ENCODE assay signal across 8 mouse cellular contexts in the genomic region with DNA sequence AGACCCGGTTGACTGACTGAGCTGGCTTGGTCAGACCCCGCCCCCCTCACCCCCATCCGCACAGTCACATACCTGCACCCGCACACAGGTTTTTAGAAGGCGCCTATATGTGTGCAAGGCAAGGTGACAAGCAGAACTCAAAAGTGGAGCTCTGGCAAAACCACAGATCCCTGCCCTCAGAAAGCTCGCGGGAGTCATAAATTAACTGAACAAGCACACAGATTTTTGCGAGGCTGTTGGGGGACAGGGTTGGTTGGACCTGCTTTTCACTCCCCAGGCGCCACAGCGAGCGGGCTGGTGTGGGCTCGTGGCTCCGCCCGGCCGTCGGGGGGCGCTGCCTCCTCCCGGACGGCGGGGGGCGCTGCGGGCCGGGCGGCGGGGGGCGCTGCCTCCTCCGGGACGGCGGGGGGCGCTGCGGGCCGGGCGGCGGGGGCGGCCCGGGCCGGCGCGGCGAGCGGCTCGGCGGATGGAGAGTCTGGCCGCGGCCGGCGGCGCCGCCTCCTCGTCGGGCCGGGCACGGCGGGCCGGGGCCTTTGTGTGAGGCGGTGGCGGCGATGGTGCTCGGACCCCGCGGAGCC. TPM values are rescaled to one million over a fixed set of nuclear protein-coding genes. Genes with fewer than 3 reads are reported as not detected.
A peak's percentile ranks its signal among the peaks of the same experiment; 100 is the strongest.
DNase-seq lines count a peak whose midpoint lies in the region; ATAC-seq and TF ChIP-seq lines count a peak whose summit lies in the region.

TSS of gene Zbtb39 (plus strand) at position 456 of the 578 bp plus-strand sequence.

- peak within 1 kb of the TSS; percentile 97 for H3K27ac ChIP-seq in embryonic facial prominence, embryonic 10.5 days (replicated peaks)
- peak within 1 kb of the TSS; percentile 77 for H3K27ac ChIP-seq in heart, adult 2 months
- H3K27ac ChIP-seq in limb, embryonic 14.5 days (replicated peaks; ENCODE audit: low read depth, low read length): peak within 1 kb of the TSS; percentile 79
- peak within 1 kb of the TSS; percentile 80 for H3K27ac ChIP-seq in midbrain, embryonic 15.5 days

- no peak for TF ChIP-seq EP300 in heart, adult 2 months (IDR thresholded peaks at IDR 0.05; ENCODE audit: insufficient read depth, low read depth, low read length)

- peak within 1 kb of the TSS; percentile 96 for H3K4me3 ChIP-seq in embryonic facial prominence, embryonic 10.5 days
- H3K4me3 ChIP-seq in heart, adult 2 months: peak within 1 kb of the TSS; percentile 77
- H3K4me3 ChIP-seq in limb, embryonic 14.5 days (replicated peaks; ENCODE audit: low read length): peak within 1 kb of the TSS; percentile 90
- peak within 1 kb of the TSS; percentile 86 for H3K4me3 ChIP-seq in midbrain, embryonic 15.5 days

- peaks cover 4% of the 10 kb centered on the region; the same call in 1 of the 2 replicates for H3K79me2 ChIP-seq in heart, adult 2 months (replicated peaks; ENCODE audit: control insufficient read depth, insufficient read depth, low read length)

- no peak for TF ChIP-seq POLR2A in heart, adult 2 months (IDR thresholded peaks at IDR 0.05; ENCODE audit: insufficient read depth, low read depth, low read length)
- 0 out of 2 replicates have a peak, but pooled peaks have one; percentile 50 for TF ChIP-seq POLR2A in limb, embryonic 14.5 days (IDR thresholded peaks at IDR 0.05; ENCODE audit: borderline replicate concordance, extremely low read depth, insufficient read depth, insufficient read length)

- DNase-seq in urinary bladder, adult 18-20 months (ENCODE audit: low spot score in 2 of 2): peak; percentile 67 to 68
- no peak for DNase-seq in urinary bladder, postnatal 10 days (ENCODE audit: low spot score)
- DNase-seq in embryonic facial prominence, embryonic 10.5 days (ENCODE audit: low spot score): peak; percentile 89
- DNase-seq in heart, adult 2 months: peak; percentile 88 to 92
- DNase-seq in kidney, adult 18-20 months: peak; percentile 84
- peak; percentile 72 for DNase-seq in limb, embryonic 14.5 days (ENCODE audit: low spot score)
- peak; percentile 74 to 82 for DNase-seq in spleen, postnatal 10 days (ENCODE audit: low spot score in 2 of 2)

- 1% methylated on average over 61 of the region's 61 CpGs for WGBS in embryonic facial prominence, embryonic 10.5 days
- 6% methylated on average over 60 of the region's 61 CpGs for WGBS in heart, adult 2 months
- 2% methylated on average over 24 of the region's 61 CpGs for WGBS in limb, embryonic 14.5 days
- WGBS in midbrain, embryonic 15.5 days: 2% methylated on average over 47 of the region's 61 CpGs

- peak; percentile 74 for TF ChIP-seq CTCF in heart, adult 2 months (IDR thresholded peaks at IDR 0.05)

- H3K9me3 ChIP-seq in embryonic facial prominence, embryonic 10.5 days: 0 out of 2 replicates have a peak, but pooled peaks cover 4% of the 10 kb centered on the region
- no peaks in the 10 kb centered on the region for H3K9me3 ChIP-seq in limb, embryonic 14.5 days (ENCODE audit: control insufficient read depth, low read length)
- no peaks in the 10 kb centered on the region for H3K9me3 ChIP-seq in midbrain, embryonic 15.5 days

- peaks cover 15% of the 10 kb centered on the region for H3K4me1 ChIP-seq in embryonic facial prominence, embryonic 10.5 days
- H3K4me1 ChIP-seq in heart, adult 2 months (ENCODE audit: control insufficient read depth, insufficient read depth, low read length): peaks cover 1% of the 10 kb centered on the region; the same call in 1 of the 2 replicates
- peaks cover 10% of the 10 kb centered on the region for H3K4me1 ChIP-seq in limb, embryonic 14.5 days (ENCODE audit: control insufficient read depth, insufficient read depth, low read length)
- peaks cover 15% of the 10 kb centered on the region for H3K4me1 ChIP-seq in midbrain, embryonic 15.5 days

- intact Hi-C loops in heart, adult 2 months (cut with DNase I): loop anchor here (5.0 to 10.0 kb wide), 5 partner anchors 62 to 268 kb away; partner anchors contain the start of genes Hsd17b6, Lrp1 and Stat6

- peak within 1 kb of the TSS; percentile 78 for H3K4me2 ChIP-seq in limb, embryonic 14.5 days (replicated peaks; ENCODE audit: low read depth, low read length, severe bottlenecking)
- peak within 1 kb of the TSS; percentile 52 for H3K4me2 ChIP-seq in midbrain, embryonic 15.5 days

- peaks cover 33% of the 10 kb centered on the region for H3K36me3 ChIP-seq in embryonic facial prominence, embryonic 10.5 days (replicated peaks)
- H3K36me3 ChIP-seq in heart, adult 2 months (ENCODE audit: control insufficient read depth, insufficient read depth, low read length): no peaks in the 10 kb centered on the region
- H3K36me3 ChIP-seq in limb, embryonic 14.5 days (ENCODE audit: control insufficient read depth, insufficient read depth, low read length): peaks cover 28% of the 10 kb centered on the region
- H3K36me3 ChIP-seq in midbrain, embryonic 15.5 days (replicated peaks): peaks cover 25% of the 10 kb centered on the region

- H3K9ac ChIP-seq in heart, adult 2 months (ENCODE audit: low read depth, low read length): peak within 1 kb of the TSS; percentile 100
- peak within 1 kb of the TSS; percentile 98 for H3K9ac ChIP-seq in limb, embryonic 14.5 days (ENCODE audit: low read depth, low read length, severe bottlenecking)
- peak within 1 kb of the TSS; percentile 92 for H3K9ac ChIP-seq in midbrain, embryonic 15.5 days

- 0 out of 2 replicates have a peak, but pooled peaks cover 3% of the 10 kb centered on the region for H3K27me3 ChIP-seq in embryonic facial prominence, embryonic 10.5 days (replicated peaks; ENCODE audit: low read depth, poor library complexity, severe bottlenecking)
- no peaks in the 10 kb centered on the region for H3K27me3 ChIP-seq in heart, adult 2 months (ENCODE audit: control insufficient read depth, insufficient read depth, low read length)
- H3K27me3 ChIP-seq in limb, embryonic 14.5 days (ENCODE audit: control insufficient read depth, insufficient read depth, low read length): no peaks in the 10 kb centered on the region
- H3K27me3 ChIP-seq in midbrain, embryonic 15.5 days (replicated peaks): no peaks in the 10 kb centered on the region

- ATAC-seq in limb, embryonic 14.5 days (ENCODE audit: low FRiP score, low read depth): peak; percentile 85
- ATAC-seq in midbrain, embryonic 15.5 days (replicated peaks): peak; percentile 87

RNA-seq across cellular contexts. Expression of gene Zbtb39, which starts in this region (rescaled TPM):
- polyA plus RNA-seq in embryonic facial prominence, embryonic 10.5 days (2016; fragmentation: Nextera tagmentation; extraction: Ambion mirVana): 5.3 and 5.4 TPM in 2 replicates
- 1 to 10 TPM; 7.7 to 7.8 TPM for total RNA-seq in heart, adult 2 months (2021)
- 4.3 and 6.3 TPM in 2 replicates for polyA plus RNA-seq in heart, adult 2 months (2012; rRNA removed)
- polyA plus RNA-seq in limb, embryonic 14.5 days (2012; rRNA removed): 10.7 and 12.5 TPM in 2 replicates
- polyA plus RNA-seq in limb, embryonic 14.5 days (2014; fragmentation: Nextera tagmentation; extraction: Ambion mirVana): 4.2 and 4.4 TPM in 2 replicates
- polyA plus RNA-seq in midbrain, embryonic 15.5 days (2015; fragmentation: Nextera tagmentation; extraction: Ambion mirVana): 4.0 and 4.2 TPM in 2 replicates
